Mouse (Mus musculus): ENCODE measurements around the gene Frat1.

The Frat1 gene

DNA sequence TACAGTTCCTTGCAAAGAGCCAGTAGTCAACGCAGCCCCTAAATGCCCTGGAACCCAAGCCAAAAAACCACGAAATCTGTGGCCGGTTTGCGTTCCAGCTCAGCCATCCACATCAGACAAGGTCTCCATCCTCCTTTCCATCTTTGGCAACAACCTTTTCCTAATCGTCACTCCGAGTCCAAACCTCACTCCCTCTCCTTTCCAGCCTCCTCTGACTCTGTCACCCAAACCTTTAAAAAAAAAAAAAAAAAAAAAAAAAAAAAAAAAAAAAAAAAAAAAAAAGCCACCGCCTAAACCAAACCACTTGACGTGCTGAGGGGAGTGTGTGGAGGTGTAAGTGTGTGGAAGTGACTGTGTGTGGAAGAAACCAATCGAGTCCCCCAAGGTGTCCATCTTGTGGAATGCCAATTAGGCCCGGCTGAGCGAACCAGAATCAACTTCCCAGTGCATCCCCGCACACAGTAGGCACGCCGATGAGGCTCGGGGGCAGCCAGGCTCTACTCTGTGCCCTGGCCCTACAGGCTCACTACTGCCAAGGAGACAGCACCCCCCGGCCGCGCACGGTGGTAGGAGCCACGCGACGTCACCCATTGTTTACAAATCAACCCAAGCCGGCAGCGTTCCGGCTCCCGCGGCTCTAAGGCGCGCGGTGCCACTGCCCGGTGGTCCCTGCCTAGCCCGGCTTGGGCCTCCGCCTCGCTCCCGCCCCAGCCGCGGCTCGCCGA, at the start of gene Frat1:
TSS of gene Frat1 (plus strand) at position 590 of the 725 bp plus-strand sequence.
- DNase-seq (ENCODE audit: low read depth, low spot score): peak; percentile 78

DNA sequence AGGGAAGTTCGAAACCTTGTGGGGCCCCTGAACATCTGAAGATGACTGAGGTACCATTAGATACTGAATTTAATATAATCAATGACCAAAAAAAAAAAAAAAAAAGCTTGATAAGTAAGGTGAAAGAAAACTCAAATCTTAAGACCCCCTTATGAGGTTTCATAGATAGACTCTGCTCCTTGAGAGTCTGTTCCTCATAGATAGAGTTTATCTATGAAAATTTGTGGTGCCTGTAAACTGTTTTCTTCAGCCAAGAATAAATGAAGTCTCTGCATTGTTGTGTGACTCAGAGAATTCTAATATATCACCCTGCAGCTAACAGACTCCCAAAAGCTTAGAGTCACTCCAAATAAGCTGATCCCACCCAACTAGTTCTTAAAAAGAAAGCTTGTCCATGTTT, 42.9 kb upstream of the Frat1 start:
- DNase-seq (ENCODE audit: low read depth, low spot score): no peak

DNA sequence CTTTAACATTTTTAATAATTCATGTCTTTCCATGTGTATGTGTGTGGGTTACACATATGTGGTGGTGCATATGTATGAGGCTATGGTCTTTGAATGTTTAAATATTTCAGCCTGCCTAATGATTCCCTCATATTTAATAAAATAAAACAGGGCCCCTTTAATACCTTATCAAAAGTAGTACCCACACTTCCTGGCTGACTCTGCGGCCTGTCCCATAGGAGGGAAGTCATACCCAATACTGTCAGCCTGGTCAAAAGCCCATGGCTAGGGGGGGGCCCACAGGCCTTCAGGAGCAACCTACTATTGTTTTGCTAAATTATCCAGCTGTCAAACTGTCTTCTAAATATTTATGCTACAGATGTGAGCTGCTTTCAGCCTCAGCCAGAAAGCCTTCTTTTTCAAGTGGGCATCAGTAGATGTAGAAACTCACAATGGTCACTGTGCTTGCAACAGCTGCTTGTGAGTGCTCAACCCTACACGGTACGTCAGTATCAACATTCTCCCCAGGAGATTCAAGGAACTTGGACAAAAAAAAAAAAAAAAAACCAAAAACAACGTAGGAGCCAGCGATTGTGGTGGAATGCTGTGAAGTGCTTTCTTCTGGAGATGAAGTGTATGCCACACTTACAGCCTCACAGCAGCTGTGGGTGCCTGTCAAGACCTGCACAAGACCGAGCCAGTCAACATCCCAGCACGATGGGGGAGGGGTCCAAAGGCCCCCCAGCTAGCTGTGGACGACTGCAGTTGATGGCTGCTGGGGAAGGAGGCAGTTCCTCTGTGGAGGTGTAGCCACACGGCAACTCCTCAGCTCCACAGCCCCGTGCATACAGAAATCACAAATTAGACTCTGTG, 40.4 kb upstream of the Frat1 start:
- DNase-seq (ENCODE audit: low read depth, low spot score): no peak

DNA sequence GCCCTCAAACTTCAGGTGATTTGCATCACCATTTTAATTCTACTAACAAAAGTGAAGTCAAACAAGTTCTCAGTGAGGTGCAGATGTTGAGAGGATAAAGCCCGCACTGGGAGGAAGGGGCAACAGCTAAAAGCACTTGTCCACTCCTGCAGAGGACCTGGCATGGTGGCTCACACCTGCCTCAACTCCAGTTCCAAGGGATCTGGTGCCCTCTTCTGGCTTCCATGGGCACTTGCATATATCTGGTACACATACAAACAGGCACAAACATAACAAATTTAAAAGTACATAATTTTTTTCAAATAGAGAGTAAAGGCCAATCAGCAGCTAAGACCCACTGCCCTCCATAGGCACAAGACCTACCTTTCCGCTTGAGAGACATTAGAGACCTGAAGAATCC, 38.4 kb upstream of the Frat1 start:
- no peak for DNase-seq (ENCODE audit: low read depth, low spot score)

DNA sequence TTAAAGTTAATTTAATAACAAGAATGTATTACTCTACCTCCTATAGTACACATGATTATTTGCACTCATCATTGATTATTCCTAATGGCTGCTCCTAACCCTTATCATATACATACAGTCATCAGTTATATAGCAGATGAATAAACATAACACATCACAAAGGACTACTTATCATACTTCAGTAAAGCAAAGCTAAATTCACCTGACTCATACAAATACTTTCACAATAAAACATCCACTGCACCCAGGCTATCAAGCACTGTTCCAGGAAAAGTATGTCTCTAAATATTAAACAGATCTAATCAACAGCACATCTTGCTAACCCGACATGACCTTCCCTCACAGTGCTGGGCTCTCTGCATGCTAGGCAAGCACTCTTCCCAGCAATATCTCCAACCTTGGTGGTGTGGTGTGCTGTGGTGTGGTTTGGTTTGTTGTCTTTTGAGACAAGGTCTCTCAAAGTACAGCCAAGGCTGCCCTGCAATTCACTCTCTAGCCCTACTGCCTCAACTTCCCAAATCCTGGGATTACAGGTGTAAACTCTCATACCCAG, 36.8 kb upstream of the Frat1 start:
- DNase-seq (ENCODE audit: low read depth, low spot score): no peak

DNA sequence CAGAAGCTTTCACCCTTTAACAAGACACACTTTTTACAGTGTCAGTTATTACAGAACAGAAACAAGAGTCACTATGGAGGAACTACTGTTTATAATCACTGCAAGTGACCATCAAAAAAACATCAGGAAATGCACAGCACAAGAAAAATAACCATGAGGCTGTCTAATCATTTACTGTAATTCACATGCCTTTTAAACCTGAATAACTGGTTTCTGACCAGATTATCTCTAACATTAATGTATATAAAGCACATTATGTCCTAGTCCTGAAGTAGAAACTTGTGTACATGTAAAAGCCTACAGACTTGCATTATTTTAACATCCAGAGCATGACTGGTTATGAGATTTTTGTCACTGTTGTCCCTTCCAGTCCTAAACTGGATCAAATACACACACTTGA, 35.8 kb upstream of the Frat1 start:
- no peak for DNase-seq (ENCODE audit: low read depth, low spot score)

DNA sequence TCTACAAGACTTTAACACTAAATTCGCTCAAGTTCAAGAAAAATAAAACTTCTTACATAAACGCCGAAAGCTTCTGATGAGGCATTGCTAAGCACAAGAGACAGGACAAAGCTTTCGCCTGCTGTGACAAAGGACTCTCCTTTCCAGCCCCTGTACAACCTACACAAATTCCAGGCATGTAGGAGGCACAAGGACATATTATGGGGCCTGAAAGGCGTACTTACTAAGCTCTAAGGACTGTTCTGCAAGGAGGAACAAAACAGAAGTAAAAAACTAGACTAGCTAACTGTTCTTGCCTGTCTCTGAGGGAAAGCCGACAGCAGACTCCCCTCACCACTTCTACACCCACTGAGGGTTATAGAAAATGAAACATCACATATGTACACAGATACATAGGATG, 34.9 kb upstream of the Frat1 start:
- DNase-seq (ENCODE audit: low read depth, low spot score): no peak

DNA sequence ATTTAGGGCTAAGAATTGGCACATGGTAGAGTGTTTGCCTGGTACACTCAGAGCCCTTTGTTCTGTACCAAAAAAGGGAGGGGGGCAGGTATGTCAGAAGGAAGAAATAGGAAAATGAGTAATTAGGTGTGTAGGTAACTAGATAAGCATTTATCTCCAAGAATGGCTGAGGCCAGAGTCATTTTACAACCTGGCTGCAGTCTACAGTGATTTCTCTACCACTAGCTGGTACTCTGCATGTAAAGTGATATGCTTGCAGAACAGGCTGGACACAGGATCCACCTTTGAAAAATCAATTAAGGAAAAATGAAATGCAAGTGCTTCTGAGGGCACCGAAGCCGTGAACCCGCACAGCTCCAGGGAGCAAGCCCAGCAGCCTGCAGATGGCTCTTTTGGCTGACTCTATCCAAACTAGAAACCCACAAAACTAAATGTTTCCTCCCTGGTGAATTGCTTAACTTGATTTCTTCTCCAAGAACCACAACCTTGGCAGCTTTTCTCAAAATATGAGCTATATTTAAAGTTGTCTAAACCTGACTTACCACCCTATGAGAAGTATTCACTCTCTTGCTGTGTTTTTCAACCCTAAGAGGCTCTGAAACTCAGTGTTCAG, 33.5 kb upstream of the Frat1 start:
- DNase-seq (ENCODE audit: low read depth, low spot score): no peak

DNA sequence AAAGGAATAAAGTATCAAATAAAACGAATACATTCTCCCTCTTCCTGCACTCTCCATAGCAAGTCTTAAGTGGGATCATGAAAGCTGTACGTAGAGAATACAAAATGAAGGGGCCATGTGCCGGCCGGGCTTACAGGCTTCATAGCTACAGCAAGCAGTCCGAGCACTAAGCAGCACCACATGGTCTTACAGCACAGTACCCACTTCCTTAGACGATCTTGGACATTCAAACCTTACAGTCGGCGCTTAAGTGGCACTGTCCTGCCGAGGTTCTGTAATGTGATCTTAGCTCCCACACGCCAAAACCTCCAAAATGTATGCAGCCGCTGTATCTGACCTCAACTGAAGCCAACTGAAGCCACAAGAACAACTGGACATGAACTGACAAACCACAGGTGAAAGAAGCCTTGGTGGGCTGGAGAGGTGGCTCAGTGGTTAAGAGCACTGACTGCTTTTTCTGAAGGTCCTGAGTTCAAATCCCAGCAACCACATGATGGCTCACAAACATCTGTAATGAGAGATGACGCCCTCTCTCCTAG, 32.9 kb upstream of the Frat1 start:
- no peak for DNase-seq (ENCODE audit: low read depth, low spot score)

DNA sequence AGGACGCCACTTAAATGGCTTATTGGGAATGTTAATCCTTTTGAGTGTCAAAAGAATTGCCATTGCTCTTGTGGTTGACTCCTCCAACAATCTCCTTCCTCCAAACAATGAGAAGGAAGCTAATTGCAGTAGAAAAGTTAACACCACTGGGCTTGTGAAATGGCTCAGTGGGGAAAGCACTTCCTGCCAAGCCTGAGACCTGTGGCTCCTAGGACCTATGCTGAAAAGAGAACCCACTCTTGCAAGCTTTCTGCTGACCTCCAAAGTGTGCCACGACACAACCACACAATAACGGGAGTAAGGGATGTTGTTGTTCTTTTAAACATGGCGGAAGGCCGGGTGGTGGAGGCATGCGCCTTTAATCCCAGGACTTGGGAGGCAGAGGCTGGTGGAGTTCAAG, 32.2 kb upstream of the Frat1 start:
- DNase-seq (ENCODE audit: low read depth, low spot score): no peak

DNA sequence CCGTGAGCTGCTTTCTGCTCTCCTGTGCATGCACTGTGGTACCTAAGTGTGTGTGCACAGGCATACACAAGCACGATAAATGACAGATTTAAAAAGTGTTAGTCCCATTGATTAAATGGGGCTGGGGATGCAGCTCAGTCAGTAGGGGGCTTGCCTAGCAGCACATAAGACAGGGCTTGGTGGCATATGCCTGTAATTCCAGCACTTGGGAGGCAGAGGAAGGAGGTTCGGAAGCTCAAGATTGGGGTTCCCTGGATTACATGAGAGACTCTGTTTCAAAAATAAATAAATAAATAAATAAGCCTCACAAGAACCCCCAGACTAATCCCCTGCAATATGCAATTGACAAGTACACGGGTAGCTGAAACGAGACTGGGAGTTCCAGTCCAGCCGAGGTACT, 29.3 kb upstream of the Frat1 start:
- DNase-seq (ENCODE audit: low read depth, low spot score): no peak

DNA sequence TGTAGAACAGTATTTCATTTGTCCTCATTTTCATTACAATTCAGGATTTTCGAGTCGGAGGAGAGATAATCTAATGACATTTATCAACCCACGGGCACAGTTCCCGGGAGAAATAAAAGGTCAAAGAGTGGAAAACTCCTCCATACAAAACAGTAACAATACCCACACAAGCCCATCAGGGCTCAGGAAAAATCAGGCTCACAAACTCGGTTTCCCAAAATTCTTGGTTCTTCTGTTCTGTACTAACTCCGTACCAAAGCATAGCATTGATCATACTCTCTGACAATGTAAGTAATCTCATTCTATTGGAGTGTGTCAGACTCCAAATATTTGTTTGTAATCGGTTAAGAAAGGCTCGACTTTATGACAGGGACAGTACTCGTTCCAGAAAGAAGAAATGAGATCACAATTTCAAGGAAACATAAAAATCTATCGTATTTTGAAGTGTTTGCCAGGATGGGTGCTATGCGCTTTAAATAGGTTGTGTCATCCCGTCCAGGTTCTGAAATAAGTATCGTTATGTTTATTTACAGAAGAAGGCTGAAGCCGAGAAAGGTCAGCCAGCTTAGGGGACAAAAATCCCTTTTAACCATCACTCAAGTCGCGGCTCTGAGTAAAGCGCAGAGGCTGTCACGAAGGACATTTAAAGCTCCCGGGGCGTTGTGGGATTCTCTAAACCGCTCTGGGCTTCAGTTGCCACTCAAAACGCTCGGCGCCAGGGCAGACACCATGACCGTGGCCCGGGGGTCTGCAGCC, 28.6 kb upstream of the Frat1 start:
- no peak for DNase-seq (ENCODE audit: low read depth, low spot score)

DNA sequence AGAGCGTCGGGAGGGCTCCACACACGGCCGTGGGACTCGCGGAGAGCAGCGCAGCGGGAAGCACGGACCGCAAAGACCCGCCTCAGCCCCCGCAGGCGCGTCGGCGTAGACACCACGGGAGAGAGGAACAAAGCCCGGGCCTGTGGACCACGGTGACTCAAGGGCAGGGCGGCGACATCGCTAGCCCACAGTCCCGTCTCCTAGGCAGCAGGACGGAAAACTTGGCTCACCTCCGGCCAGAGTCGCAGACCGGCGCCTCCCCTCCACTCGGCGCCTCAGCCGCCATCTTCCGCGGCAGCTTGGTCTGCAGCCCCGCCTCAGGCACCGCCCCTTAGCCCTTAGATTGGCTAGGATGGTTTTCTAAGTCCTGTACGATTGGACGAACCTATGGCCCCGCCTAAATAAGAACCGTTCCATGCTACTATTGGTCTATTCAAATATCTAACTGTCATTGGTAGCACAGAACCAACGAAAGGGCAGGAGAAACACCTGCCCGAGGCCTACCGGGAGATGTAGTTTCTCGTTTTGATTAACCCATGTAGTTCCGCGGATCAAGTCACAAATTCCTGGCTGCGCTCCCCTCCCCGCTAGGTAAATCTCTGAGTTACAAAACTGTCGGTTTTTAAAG, 27.9 kb upstream of the Frat1 start, which contains the start of gene Arhgap19:
TSS of gene Arhgap19 (minus strand) at position 306 of the 628 bp plus-strand sequence.
- peak; percentile 94 for DNase-seq (ENCODE audit: low read depth, low spot score)

DNA sequence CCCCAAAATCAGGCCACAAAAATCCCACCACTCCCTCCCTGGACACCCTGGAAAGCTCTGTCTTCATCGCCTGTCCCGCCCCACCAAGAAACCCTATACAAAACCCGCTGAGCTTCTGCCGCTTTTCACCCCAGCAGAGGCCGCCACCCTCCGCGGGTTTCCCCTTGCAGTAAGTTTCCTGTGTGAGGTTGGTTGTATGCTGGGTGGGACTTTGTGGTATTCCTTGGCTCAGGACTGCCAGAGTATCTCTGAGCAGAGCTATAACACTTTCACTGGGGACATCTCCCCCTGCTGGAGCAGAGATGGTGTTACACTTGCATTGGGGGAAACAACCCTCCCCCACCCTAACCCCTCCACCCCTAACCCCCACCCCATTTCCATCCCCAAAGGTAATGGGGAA, 26.4 kb upstream of the Frat1 start:
- DNase-seq (ENCODE audit: low read depth, low spot score): no peak

DNA sequence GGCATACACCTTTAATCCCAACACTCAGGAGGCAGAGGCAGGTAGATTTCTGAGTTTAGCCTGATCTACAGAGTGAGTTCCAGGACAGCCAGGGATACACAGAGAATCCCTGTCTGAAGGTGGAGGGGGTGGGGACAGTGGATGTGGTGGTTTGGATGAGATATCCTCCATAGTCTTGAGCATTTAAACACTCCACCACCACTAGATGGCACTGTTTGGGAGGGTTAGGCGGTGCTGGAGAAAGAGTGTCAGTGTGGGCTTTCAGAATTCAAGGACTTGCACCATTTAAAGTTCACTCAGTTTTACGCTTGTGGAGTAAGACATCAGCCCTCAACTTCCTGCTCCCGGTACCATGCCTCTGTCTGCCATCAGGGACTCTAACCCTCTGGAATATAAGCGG, 23.9 kb upstream of the Frat1 start:
- DNase-seq (ENCODE audit: low read depth, low spot score): no peak

DNA sequence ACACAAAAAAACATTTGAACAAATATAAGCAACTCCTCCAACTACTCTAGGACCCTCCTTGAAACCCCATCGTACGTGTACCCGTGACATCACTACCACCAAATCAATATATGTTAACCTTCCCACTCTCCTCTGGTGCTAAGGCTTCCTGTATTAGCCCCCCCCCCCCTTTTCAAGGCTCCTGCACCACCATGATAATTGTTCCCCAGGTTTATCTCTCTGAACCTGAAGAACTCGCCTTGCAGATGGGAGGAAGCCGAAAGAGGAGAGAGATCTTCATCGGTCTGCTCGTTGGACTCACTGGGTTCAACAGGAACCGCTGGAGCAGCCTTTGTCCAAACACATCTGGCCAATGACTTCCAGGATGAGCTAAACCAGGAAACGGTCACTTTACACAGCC, 22.3 kb upstream of the Frat1 start:
- no peak for DNase-seq (ENCODE audit: low read depth, low spot score)

DNA sequence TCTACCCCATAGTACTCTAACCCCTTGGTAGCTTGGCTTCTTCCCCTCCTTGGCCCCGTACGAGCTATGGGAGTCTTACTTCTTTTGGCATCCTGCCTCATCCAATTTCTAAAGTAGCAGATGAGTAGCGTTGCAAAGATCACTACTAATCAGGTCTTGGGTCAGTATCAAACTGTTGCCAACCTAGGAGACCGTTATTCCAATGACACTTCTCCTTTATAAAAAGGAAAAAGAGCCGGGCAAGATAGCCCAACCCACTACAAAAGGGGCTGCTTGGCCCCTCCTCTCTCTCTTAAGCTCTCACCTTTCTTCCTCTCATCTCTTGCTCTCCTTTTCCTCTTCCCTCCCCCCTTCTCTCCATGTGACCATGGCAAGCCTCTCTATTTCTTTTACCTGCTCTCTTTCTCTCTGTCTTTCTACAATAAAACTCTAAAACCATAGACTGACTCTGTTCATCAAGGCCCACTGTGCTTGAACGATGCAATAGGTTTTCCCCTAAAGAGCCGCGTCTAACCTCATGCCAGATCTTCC, 21.6 kb upstream of the Frat1 start:
- no peak for DNase-seq (ENCODE audit: low read depth, low spot score)

DNA sequence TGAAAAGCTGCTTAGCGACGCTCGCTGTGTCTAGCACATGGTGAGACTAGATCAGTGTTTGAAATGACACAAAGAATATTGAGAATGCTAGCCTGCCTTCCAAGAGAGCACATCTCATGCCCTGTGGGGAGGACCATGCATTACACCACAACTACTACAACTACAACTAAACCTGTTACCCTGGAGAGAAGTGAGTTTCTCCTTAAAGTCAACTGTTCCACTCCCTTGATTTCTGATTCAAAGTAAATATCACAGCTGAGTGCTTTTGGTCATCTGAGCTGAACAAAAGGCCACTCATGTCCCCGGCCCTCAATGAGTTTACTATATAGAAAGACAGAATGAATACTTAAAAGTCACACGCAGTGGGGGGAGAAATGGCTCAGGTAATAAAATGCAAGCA, 19.7 kb upstream of the Frat1 start:
- DNase-seq (ENCODE audit: low read depth, low spot score): no peak

DNA sequence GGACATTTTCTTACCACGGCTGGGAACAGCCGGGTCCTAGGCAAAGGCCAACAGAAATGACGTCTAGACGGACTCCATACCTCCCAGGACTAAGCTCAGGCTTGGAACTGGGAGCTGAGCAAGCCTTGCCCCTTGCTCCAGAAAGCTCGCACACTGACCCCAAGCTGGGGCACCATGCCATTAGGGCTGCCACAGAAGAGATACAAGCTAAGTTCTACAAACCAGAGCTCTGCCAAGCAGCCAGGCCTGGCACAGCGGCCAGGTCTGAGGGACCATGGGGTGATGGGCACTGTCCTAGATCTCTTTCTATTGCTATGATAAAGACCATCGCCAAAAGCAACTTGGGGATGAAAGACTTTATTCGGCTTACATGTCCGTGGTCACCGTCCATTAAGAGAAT, 17.2 kb upstream of the Frat1 start:
- no peak for DNase-seq (ENCODE audit: low read depth, low spot score)

DNA sequence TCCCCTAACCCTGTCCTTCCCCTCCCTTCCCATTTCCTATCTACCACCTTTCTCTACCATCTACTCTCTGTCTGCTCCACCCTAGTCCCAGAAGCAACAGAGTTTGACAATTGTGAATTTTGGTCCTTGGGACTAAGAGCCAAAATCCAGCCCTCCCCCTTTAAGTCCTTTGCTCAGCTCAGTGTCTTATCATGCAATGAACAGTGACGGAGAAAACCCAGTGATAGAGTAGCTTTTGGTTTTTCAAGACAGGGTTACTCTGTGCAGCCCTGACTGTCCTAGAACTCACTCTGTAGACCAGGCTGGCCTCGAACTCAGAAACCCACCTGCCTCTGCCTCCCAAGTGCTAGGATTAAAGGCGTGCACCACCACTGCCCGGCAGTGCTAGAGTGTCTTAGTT, 16.4 kb upstream of the Frat1 start:
- no peak for DNase-seq (ENCODE audit: low read depth, low spot score)

DNA sequence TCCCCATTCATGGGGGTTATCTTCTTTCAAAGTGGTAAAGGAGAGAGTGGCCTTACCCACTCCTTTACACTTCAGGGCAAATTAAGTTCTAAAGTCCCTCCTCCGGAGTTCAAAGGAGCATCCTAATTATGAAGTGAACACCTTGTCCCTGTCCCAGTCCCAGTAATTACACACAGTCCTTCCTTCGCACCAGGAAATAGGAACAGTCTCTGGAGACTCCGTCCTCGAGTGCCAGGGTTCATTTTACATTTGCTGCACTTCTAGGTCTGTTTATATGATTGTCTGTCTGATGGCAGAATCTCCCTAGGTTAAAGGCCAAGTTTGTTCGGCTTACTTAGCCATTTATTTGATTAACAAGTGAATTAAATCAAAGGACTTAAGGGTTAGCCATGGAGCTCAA, 13.4 kb upstream of the Frat1 start:
- no peak for DNase-seq (ENCODE audit: low read depth, low spot score)
